Mouse (Mus musculus) telencephalon, adult 2 months (tissue): ENCODE results near the gene Gm14322.
A peak's percentile ranks its signal among the peaks of the same experiment; 100 is the strongest.
"Not testable (repeated sequence)": the region's sequence is repeated elsewhere in the genome, so short reads cannot be mapped to it uniquely, and the experiment has no call there.

Experiments used
- DNase-seq: peaks from one replicate; pipeline ENCODE4 v3.0.0-alpha.2; 2011; ENCODE audit warnings: low read depth, low spot score

The Gm14322 gene

GRCm38 (mm10) chr2:177758941-177759558, at the start of gene Gm14322:
Gene Gm14322, plus strand, starts transcription at chr2:177759288.
- peak; percentile 16 for DNase-seq

GRCm38 (mm10) chr2:177741487-177741886, 17.6 kb upstream of the Gm14322 start:
- not testable (repeated sequence) for DNase-seq

GRCm38 (mm10) chr2:177787351-177787750, 28.3 kb downstream of the Gm14322 start:
- DNase-seq, result not testable (repeated sequence)

- DNase-seq, result not testable (repeated sequence)
Observed at GRCm38 (mm10) chr2:177806170-177806569, 47.1 kb downstream of the Gm14322 start.
